Mouse (Mus musculus) heart, postnatal 0 days (tissue): ENCODE measurements at regions not wholly inside any gene's neighbourhood (a gene's known extent, or its start where the extent isn't known, plus 50 kb on each side); places are given as distances from the start of the nearest gene placed in this dataset.
"Not testable (repeated sequence)": the region's sequence is repeated elsewhere in the genome, so short reads cannot be mapped to it uniquely, and the experiment has no call there.

ENCODE experiments used
- CTCF ChIP-seq: IDR thresholded peaks from 2 replicates; pipeline ENCODE4 v1.5.1; 2016; ENCODE audit warnings: antibody characterized with exemption, control low read depth, low read depth
- EP300 ChIP-seq: IDR thresholded peaks from 2 replicates; pipeline ENCODE4 v1.6.1; 2016; ENCODE audit warnings: antibody characterized with exemption, low read depth

DNA sequence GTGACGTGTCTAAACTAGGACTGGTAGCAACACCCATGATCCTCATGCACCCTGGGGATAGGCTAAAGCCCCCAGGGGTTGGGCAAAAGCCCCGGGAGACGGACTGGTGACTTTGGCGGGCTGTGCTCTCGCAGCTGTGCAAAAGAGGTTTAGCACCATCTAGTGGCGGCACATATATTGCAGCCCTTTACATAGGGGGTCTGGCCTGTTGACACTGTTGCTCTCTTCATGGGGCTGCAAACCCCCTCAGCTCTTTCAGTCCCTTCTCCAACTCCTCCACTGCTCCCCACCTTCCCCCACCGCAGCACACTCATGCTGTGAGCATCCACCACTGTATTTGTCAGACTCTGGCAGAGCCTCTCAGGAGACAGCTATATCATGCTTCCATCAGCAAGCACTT lies 78.8 kb upstream of the Sipa1l3 start:
- TF ChIP-seq CTCF, result peak; percentile 45
- TF ChIP-seq EP300, result not testable (repeated sequence)
